Mouse (Mus musculus) kidney, adult 2 months (tissue): Measurements from ENCODE around the gene Agpat3.

Source experiments
- CTCF ChIP-seq: fragments of 200-500 bp; conservative IDR thresholded peaks from 2 replicates; pipeline ENCODE4 v1.5.1; 2011; ENCODE audit warnings: low read depth, mild to moderate bottlenecking, control low read depth, low read length, moderate library complexity, mixed read lengths; ENCODE audit not compliant: insufficient read depth, insufficient read length
- POLR2A ChIP-seq: fragments of 200-500 bp; IDR thresholded peaks from one replicate; pipeline ENCODE4 v1.6.1; 2011; ENCODE audit warnings: low read depth, low read length, control low read depth

GRCm38 (mm10) chr10:78395377-78395776, 43.1 kb upstream of the Agpat3 start:
- TF ChIP-seq CTCF: no peak
- TF ChIP-seq POLR2A: no peak
